Mouse (Mus musculus) heart, adult 2 months (tissue): ENCODE measurements at regions not wholly inside any gene's neighbourhood (a gene's known extent, or its start where the extent isn't known, plus 50 kb on each side); places are given as distances from the start of the nearest gene placed in this dataset.

Experiments
- CTCF ChIP-seq: fragments of 200-600 bp; IDR thresholded peaks from 2 replicates; pipeline ENCODE4 v1.8.1; 2022; ENCODE audit warnings: antibody characterized with exemption, mild to moderate bottlenecking, moderate library complexity
- EP300 ChIP-seq: fragments of 200-500 bp; IDR thresholded peaks from 2 replicates; pipeline ENCODE4 v1.6.1; 2011; ENCODE audit warnings: low read depth, low read length, control low read depth; ENCODE audit not compliant: insufficient read depth

DNA sequence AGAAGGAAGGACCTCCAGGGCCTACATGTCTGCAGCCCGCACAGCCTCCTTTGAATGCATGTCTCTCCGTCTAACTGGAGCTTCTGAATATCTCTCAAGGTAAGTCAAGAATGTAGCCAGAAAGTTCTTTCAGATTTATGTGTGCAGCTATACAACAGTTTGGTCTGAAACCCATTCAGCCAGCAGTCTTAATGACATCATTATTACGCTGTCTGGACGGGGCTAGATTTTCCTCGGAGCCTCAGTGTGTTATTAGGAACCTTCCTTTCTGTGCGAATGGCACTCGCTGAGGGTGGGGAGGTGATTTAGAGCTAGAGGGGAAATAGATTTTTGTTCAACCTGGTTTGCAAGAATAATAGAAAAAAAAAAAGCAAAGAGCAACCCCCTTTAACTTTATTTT lies 116.9 kb upstream of the Rnf219 start:
- no peak for TF ChIP-seq CTCF
- TF ChIP-seq EP300, result no peak
